Mouse (Mus musculus) CD4-positive, CD25-positive, alpha-beta regulatory T cell, adult 4 months (primary cell): ENCODE measurements around the gene Scamp2. TPM values are rescaled to one million over a fixed set of nuclear protein-coding genes. Genes with fewer than 3 reads are reported as not detected.

ENCODE experiments used
- ATAC-seq: one replicate; pipeline ENCODE4 v1.8.0; 2017
- polyA plus RNA-seq, 2 experiments: library from polyadenylated mRNA; unstranded; fragments of 100-300 nt; shearing (Covaris generic); gene quantifications; one replicate each; pipeline ENCODE4 v1.2.1; 2017

The Scamp2 gene
- polyA plus RNA-seq, 2 experiments from 2014 or later: 92.6 to 119 TPM

- ATAC-seq: no peak
Observed at GRCm38 (mm10) chr9:57550126-57550862, 10.4 kb upstream of the Scamp2 start.

DNA sequence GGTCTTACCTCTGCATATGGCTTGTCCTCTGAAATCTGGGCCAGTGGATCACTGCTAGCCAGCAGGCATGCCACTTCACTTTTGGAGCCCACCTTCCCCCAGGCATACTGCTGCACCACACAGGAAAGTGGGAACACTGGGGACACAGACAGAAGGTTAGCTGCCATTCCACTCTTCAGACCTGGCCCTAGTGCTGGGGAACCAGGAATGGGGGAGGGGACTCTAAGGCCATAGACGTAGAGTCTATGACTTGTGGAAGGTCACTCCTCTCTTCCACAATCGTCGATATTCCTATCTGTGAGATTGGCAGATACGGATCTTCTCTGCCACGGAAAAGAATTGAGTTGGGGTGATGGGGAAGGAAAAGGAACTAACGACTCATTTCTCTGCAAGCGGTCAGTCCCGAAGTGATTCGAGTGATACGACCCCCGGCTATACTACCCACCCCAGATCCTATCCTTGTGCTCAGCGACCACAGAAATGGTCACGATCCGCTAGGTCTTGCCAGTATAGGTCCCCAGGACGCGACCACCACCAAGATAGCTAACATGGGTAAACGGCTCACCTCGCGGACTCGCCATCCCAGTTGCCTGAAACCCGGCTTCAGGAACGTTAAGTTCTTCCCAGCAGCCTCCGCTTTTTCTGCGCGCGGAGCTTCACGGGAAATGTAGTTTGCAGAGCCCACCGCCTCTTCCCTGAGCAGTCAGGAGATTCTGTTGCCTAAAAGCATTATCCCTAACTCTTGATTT, 8.4 kb upstream of the Scamp2 start, which contains the start of gene Mpi:
TSS of gene Mpi (minus strand) at position 625 of the 749 bp plus-strand sequence.
- ATAC-seq: no peak

GRCm38 (mm10) chr9:57553119-57553518, 7.6 kb upstream of the Scamp2 start:
- ATAC-seq: no peak

DNA sequence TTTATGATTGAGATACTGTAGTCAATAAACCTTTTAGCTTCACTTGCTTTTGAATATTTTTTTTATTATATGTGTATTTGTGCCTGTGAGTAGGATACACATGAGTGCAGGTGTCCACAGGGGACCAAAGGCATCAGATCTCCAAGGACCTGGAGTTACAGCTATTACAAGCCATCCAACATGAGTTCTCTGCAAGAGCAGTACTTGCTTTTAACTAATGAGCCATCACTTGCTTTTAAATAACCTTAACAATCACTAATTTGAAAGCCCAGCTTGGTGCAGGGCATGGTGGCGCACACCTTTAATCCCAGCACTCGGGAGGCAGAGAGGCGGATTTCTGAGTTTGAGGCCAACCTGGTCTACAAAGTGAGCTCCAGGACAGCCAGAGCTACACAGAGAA, 6.0 kb upstream of the Scamp2 start:
- ATAC-seq: no peak

- ATAC-seq: no peak
Observed at GRCm38 (mm10) chr9:57557215-57557614, 3.5 kb upstream of the Scamp2 start.

GRCm38 (mm10) chr9:57558625-57559024, 2.1 kb upstream of the Scamp2 start:
- ATAC-seq: no peak

- no peak for ATAC-seq
Observed at GRCm38 (mm10) chr9:57559568-57559967, 1.2 kb upstream of the Scamp2 start.

DNA sequence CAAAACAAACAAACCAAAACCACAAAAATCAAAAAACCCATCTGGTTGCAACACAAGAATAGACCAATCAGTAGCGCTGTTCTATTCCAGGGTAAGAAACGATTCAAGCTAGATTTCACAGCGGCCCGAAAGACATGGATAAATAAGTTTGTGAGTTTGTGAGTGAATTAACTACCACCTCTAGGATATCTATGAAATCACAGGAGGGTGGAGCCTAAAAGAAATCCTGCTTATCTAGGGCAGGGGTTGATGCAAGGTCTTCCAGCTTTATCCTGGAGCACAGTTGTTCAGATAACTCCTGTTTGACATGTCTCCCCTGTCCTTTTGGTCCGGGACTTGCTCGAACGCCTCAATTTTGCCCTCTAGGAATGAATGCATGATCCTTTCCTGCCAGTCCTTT, 480 bp upstream of the Scamp2 start:
- ATAC-seq: no peak

GRCm38 (mm10) chr9:57561711-57562099, 962 bp downstream of the Scamp2 start:
- no peak for ATAC-seq

- ATAC-seq: no peak
Observed at GRCm38 (mm10) chr9:57562896-57563372, 2.2 kb downstream of the Scamp2 start.

GRCm38 (mm10) chr9:57564609-57565008, 3.9 kb downstream of the Scamp2 start:
- no peak for ATAC-seq

DNA sequence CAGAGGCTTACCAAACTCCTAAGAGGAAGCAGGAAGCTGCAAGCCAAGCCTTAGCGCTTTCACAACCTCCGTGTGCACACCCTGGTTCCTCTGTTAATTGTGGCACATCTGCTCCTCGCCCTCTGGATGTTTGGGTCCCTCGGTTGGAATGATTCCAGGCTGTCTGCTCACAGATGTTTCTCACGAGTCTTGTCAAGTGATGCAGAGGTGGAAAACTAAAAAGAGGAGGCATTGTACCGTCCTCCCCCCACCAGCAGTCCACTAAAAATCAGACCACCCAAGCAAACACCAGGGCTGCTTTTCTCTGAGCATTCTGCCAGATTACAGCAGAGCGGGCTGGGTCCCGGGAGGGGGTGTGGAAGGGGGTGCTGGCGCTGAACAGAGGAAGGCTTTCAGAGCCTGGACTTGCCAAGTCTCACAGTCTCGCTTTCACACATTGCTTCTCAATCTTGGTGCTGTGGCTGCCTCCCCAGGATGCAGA, 5.0 kb downstream of the Scamp2 start:
- ATAC-seq: no peak

DNA sequence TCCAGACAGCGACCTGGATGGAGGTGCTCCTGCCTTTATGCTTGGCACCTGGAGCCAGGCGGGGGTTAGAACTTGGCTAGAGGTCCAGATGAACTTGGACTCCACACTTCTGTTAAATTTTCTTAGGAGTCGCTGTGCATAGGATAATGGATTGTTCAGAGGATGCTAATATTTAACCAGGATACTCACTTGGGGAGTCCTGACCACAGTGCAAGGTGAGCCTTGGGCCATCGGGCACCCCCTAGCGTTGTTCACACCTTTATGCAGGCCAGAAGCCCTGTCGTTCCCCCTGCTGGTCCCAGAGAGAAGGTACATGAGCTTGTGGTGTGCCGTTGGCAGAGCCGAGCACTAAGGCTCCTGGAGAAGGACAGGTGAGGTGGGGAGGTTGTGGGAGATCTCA, 6.1 kb downstream of the Scamp2 start:
- ATAC-seq: no peak

GRCm38 (mm10) chr9:57568500-57568899, 7.8 kb downstream of the Scamp2 start:
- no peak for ATAC-seq

- no peak for ATAC-seq
Observed at GRCm38 (mm10) chr9:57574397-57574796, 13.7 kb downstream of the Scamp2 start.

DNA sequence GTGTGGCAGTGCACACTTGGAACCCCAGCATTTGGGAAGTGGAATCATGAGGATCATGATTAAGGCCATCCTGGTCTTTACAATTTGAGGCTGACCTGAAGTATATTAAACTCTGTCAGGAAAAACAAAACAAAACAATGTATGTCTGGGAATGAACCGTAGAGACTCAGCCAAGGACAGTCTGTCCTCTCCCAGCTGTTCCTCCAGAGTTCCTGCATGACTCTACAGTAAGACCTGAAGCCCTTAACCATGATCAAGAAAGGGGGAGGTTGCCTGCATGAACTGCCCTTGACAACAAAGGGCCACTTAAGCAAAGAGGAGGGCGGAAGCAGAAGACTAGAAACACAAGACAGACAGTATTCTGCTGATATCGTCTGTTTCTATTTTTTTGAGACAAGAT, 14.8 kb downstream of the Scamp2 start:
- no peak for ATAC-seq

DNA sequence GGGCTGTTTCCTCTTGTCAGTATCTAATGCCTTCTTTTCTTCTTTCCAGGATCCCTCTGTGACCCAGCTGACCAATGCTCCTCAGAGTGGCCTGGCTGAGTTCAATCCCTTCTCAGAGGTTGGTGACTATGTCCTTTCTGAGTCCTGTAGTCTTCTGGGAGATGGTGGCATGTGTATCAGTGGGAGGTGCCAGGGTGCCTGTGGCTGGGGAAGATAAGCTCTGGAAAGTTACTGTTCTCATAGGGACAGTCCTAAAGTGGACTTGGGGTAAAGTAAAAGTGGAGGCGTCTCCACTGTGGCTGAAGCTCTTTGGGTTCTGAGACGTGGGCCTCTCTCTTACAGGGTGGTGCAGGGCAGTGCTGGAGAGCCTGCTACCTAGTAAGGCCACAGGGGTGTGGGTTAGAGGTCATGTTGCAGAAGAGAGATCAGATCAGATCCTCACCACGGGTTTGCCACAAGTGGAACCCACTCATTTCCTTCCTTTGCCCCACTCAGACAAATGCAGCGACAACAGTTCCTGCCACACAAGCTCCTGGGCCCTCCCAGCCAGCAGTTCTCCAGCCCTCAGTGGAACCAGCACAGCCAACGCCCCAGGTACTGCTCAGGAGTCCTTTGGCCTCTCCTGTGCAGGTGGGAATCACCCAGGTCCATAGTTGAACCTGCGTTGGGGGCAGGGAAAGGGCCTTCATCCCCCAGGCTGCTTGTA, 16.6 kb downstream of the Scamp2 start:
- ATAC-seq: no peak

- peak; percentile 27 for ATAC-seq
Observed at GRCm38 (mm10) chr9:57584991-57585390, 24.2 kb downstream of the Scamp2 start.

- ATAC-seq: peak; percentile 91
Observed at GRCm38 (mm10) chr9:57589224-57590126, 28.7 kb downstream of the Scamp2 start, which contains the start of gene Ulk3. Ulk3 (plus strand) TSS chr9:57589452.

DNA sequence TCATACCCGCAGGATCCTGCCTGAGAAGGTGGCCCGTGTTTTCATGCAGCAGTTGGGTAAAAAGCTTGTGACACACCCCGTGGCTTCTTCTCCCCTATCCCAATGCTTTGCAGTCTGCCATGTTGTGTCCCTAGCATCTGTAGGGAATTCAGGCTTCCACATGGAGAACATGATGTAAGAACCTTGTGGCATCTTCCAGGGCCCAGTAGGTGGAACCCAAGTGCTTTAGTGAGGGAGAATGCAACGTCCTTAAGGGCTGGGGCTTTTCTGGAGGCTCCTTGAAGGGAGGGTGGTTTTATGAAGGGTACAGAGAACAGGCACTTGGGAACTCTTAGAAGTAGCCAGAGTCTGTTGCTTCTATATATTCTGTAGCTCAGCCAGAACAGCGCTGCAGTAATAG, 30.0 kb downstream of the Scamp2 start:
- no peak for ATAC-seq

DNA sequence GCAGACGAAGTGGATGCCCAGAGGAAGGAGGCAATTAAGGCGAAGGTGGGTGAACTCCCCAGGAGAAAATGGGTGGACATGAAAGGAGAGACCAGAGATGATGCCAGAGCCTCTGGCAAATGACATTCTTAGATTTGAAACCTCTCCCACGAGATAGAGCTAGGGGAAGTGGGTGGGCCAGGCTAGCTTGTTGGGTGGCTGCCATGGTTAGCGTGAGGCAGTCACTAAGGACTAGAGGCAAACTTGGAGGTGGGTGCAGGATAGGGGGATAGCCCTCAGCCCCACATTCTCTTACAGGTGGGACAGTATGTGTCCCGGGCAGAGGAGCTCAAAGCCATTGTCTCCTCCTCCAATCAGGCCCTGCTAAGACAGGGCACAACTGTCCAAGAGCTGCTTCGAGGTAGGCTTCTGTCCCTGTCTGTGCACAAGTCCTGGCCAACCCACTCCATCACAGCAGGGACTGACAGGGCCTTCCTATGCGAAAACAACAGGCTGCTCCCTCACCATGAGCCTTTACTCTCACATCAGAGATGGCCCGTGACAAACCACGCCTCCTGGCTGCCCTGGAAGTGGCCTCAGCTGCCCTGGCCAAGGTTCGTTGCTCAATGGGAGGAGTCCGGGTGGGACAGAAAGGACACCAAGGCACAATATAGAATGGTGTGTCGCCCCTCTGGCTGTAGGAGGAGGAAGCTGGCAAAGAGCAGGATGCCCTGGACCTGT, 32.9 kb downstream of the Scamp2 start:
- ATAC-seq: no peak
